Mouse (Mus musculus): ENCODE measurements around the gene Foxm1.

GRCm38 (mm10) chr6:128398996-128399395 is 36.2 kb downstream of the Foxm1 start, which contains the start of gene Nrip2:
- TF ChIP-seq POLR2A (IDR thresholded peaks at IDR 0.05; ENCODE audit: low read depth, low read length): no peak
- TF ChIP-seq CTCF (conservative IDR thresholded peaks at IDR 0.05; ENCODE audit: insufficient read depth, insufficient read length, low read depth, low read length): no peak

Measured in kidney, adult 2 months (tissue).